Mouse (Mus musculus): ENCODE measurements around the gene Hist1h4c. TPM values are rescaled to one million over a fixed set of nuclear protein-coding genes. Genes with fewer than 3 reads are reported as not detected.
"Not testable (repeated sequence)": the region's sequence is repeated elsewhere in the genome, so short reads cannot be mapped to it uniquely, and the experiment has no call there.

The Hist1h4c gene
- total RNA-seq, 2 experiments from 2014 or later = 49.8 to 61.2 TPM

DNA sequence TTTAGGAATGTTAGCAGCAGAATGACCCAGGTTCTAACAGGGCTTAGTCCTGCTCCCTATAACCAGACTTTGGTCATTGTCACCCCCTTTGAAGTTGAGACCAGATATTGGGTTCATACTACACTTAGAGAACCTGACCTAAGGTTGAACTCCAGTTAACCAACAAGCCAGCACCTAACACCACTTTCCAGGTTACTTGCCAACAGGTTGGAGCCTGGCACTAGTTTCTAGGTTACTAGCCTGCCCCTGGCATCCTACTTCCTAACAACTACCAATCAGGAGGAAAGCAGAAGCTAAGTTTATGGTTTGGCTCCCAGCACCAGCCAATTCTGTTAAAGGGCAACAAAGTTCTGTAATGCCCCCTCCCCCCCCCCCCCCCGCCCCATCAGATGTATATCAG lies 27.0 kb upstream of the Hist1h4c start:
- no peak for DNase-seq
- intact Hi-C loops (cut with DNase I) = no loop called here
- H3K27ac ChIP-seq = no peak overlapping the region
- no peak overlapping the region for H3K4me3 ChIP-seq
- no peak for TF ChIP-seq CTCF (IDR thresholded peaks at IDR 0.05)

DNA sequence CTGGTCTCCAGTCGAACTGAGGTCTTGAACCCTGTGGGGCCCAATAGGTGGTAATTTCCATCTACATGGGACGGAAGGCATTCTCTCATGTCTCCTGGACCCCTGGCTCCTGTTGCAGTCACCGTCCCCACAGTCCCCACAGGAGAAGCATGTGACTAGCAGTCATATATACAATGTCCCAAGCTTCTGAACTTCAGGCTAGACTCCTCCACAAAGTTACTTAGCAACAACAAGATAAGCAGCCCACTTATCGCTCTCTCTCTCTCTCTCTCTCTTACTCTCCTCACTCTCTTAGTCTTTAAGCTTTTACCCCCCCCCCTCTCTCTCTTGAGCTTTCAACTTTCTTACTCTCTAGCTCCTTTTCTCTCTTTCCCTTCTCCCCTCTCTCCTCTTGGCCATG lies 26.0 kb upstream of the Hist1h4c start:
- intact Hi-C loops (cut with DNase I) = no loop called here
- Histone ChIP-seq H3K27ac (no peak overlapping the region), H3K4me3 (no peak overlapping the region)
- TF ChIP-seq CTCF (IDR thresholded peaks at IDR 0.05) = no peak
- no peak for DNase-seq

DNA sequence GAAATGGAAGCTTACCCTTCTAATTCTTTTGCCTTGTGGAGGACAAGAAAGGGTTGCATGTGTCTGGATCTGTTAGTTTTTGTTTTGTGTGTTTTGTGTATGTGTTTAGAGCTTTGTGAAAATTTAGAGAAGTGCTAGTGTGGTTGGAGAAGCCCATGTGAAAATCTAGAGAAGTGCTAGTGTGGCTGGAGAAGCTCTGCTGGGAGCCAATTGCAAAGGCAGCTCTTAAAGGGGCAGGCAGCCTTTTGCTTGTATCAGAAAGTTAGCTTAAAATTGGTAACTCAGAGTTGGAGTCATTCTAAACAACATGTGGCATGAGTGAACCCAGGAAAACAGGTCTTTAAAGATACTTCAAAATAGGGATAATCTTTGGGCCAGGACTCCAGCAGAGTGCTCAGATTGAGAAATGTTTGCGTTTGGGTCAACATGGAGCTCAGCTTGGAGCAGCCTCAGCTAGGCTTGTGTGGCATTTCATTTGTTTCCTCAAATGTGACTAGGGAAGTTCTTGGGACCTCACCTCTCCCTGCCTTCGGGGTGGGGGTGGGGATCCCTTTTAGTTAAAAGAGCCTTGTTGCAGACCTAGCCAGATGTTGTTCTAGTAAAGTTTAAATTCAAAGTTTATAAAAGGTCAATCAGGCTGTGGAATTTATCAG lies 19.5 kb upstream of the Hist1h4c start:
- H3K27ac ChIP-seq; DNase-seq; intact Hi-C loops (cut with DNase I): not testable (repeated sequence)

DNA sequence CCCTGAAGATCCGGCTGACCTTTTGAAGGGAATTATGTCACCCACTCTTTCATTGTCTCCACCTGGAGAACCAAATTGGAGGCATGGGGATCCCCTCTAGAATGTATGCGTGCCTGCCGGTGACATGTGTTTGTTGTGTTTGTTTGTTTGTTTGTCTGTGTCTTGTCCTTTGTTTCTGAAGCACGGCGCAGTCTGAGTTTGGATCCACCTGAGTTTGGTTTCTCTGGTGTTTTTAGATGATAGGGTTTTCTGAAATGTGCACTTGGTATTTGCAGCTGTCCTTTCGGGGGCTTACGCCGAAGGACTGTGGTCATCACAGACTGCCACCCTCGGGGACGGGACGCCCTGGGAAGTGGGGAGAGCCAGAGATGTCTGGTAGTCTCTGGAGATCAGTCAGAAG lies 18.9 kb upstream of the Hist1h4c start:
- Histone ChIP-seq H3K4me3 (no peak overlapping the region), H3K27ac (no peak overlapping the region; the same call in 1 of the 2 replicates)
- no peak for TF ChIP-seq CTCF (IDR thresholded peaks at IDR 0.05)
- intact Hi-C loops (cut with DNase I) = no loop called here
- DNase-seq = no peak

More for the DNA sequence above, 19.5 kb upstream of the Hist1h4c start:
- not testable (repeated sequence) for H3K4me3 ChIP-seq

DNA sequence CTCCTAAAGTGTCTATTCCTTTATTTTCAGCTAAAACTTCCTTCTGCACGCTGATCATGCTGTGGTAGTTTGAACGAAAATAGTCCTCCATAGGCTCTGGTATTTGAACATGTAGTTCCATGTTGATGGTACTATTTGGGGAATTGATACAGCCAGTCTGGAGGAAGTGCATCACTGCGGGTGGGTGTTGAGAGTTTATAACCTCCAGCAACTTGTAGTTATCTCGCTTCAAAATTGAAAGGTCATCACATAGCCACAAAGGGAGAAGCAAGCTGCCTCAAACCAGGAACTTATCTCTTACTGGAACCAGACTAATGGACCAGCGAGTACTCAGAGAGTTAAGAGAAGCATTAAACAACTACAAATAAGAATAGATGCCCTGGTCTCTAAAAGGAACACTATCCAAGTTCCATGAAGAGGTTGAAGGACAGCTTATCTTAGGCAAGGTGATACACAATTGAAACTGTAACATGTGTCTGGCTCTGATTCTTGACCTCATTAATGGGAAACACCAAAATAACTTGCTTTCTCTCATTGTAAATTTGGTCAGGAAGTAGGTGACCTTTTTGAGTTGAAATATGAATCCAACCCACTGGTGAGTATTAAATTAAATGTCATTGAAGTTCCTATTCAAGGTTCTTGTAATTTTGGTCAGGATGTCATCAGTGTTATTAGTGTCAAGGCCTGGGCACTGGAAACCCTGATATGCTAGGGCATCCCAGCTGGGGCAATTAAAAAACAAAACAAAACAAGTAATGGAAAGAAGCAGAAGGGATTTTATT lies 18.2 kb upstream of the Hist1h4c start:
- intact Hi-C loops (cut with DNase I) = no loop called here
- H3K27ac ChIP-seq = peak overlapping the region; percentile 20; the same call in 1 of the 2 replicates
- DNase-seq = no peak
- H3K4me3 ChIP-seq = no peak overlapping the region
- TF ChIP-seq CTCF (IDR thresholded peaks at IDR 0.05) = no peak

DNA sequence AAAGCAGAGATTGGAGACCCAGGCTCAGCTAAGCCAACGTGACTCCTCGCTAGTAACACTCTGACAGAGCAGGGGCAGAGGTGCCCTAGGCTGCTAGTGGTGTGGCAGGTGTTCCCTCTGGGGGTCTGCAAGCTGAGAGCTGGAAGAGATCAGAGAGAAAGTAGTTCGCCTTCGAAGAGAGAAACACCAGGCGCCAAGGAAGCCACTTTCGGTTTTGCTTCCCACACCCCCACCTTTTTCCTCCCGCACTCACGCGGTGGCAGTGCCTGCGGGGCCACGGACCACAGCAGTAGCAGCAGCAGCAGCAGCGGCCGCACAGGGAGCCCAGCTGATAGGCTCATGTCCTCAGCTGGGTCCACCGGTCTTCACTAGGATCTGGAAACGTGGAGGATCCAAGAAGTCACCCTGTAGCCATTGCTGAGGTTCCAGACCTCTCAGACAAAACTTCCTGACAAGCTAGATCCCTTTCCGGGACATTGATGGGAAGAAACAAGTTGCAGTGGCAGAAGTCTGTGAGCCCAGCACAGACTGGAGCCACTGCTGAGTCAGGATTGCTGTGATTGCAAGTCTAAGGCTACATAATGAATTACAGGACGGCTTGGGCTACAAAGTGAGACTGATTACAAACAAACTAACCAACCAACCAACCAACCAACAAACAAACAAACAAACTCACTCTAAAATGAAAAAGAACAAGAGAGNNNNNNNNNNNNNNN lies 12.3 kb upstream of the Hist1h4c start, which contains the start of gene Hfe:
Gene Hfe, minus strand, starts transcription at position 481 of the 716 bp plus-strand sequence.
- Histone ChIP-seq H3K4me3 (peak within 1 kb of the TSS; percentile 89), H3K27ac (peak within 1 kb of the TSS; percentile 94)
- no peak for TF ChIP-seq CTCF (IDR thresholded peaks at IDR 0.05)
- peak; percentile 80 for DNase-seq
- intact Hi-C loops (cut with DNase I) = no loop called here

DNA sequence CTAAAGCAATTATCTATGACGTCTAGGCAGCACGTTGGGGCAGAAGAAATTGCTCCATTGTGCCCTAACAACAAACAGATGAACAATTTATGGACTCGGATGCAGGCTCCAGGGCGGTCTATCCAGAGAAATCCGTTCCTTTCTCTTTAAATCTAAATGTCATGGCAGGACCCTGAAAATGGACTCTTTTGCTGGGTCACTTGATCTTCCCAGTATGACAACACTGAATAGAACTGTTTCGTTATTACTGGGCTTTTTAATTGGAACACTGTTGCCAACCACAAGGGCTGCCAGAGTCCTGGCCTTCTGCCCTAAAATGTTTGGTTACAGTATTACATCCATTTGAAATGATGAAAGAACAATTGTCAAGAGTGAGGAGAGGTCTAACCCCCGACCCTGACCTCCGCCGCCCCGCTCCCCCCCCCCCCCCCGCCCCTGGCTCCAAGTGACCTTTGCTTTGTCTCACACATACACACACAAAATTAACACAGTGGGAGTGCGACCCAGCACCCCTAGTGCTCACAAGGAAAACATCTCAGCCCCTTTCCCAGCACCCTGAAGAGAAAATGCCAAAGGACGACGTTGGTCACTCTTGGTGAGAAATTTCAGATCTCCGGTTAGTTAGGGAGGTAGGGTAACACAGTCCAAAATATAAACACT lies 11.6 kb upstream of the Hist1h4c start:
- DNase-seq = no peak
- Histone ChIP-seq H3K27ac (peak overlapping the region; percentile 94), H3K4me3 (peak overlapping the region; percentile 89)
- TF ChIP-seq CTCF (IDR thresholded peaks at IDR 0.05) = no peak
- intact Hi-C loops (cut with DNase I) = no loop called here

DNA sequence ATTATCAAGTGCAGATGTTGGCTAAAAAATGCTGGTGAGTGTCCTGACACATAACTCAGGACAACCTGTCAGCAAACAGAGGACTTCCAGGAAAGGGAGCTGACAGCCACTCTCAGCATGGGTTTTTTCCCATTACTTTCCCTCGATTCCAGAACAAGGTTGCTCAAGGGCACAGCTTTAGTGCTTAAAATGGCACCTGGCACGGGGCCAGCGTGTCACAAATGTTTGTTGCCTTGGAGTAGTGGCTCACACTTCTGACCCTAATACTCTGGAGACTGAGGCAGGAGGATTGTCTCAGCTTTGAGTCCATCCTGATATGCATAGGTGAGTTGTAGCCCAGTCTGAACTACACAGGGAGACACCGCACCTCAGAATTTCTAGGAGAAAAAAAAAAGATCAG lies 10.4 kb upstream of the Hist1h4c start:
- Histone ChIP-seq H3K27ac (no peak overlapping the region), H3K4me3 (no peak overlapping the region)
- no peak for TF ChIP-seq CTCF (IDR thresholded peaks at IDR 0.05)
- DNase-seq = no peak
- intact Hi-C loops (cut with DNase I) = no loop called here

DNA sequence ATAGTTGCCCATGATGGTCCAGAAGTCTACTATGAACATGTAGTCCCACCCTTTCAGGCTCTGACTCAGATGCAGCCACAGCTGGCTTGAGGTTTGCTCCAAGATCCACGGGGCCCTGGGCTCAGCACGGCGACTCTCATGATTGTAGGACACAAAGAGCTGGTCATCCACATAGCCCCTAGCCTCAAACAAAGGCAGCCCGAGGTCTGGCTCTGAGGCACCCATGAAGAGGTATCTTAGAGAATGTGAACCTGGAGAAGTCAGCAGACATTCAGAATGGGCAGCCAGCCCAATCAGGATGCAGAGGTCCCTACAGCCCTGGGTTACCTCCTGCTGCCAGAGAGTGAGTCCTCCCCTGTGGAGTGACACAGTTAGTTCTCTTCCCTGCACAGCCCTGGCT lies 9.8 kb upstream of the Hist1h4c start:
- intact Hi-C loops (cut with DNase I) = no loop called here
- no peak for DNase-seq
- no peak overlapping the region for H3K4me3 ChIP-seq
- TF ChIP-seq CTCF (IDR thresholded peaks at IDR 0.05) = no peak
- no peak overlapping the region for H3K27ac ChIP-seq

DNA sequence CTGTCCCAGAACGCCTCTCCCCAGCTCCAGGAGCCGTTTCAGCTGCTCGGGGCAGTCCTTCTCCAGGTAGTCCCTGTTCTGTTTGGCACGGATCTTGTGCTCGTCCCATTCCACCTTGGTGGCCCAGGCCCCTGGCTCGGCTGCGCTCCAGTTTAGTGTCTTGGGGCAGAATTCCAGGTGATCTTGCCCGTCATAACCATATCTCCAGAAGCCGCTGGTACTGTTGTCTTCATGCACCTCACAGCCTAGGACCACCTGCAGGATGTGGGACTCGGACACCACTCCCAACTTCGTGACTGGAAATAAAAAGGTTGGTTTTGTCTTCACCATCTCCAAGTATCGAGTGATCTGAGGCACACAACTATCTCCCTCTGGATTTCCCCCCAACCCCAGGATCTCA lies 8.5 kb upstream of the Hist1h4c start:
- TF ChIP-seq CTCF (IDR thresholded peaks at IDR 0.05) = no peak
- Histone ChIP-seq H3K27ac (no peak overlapping the region; the same call in 1 of the 2 replicates), H3K4me3 (no peak overlapping the region)
- intact Hi-C loops (cut with DNase I) = no loop called here
- DNase-seq = no peak

DNA sequence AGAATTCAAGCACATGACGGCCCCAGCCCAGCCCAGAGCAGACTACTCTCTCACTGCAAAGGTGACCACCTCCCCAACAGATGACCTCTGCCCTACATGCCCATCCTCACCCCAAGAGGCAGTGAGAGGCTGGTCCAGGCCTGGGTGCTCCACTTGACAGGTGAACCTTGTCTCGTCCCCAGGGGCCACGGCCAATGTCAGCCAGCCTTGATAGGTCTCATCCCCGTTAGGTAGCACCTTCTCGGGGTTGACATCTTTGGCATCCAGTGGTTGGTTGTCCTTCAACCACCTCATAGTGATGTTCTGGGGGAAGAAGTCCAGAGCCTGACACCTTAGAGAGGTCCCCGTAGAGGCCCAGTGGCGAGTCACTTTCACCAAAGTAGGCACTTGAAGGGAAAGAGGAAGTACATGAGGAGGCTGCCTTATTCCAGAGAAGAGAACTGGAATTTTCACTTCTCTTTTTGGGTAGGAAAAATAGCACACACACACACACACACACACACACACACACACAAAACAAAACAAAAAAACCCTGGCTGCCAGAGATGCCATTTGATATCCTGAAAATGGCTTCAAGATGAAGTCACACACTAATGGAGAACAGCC lies 7.6 kb upstream of the Hist1h4c start:
- no peak for DNase-seq
- TF ChIP-seq CTCF (IDR thresholded peaks at IDR 0.05) = no peak
- intact Hi-C loops (cut with DNase I) = no loop called here
- H3K27ac ChIP-seq = no peak overlapping the region
- H3K4me3 ChIP-seq = no peak overlapping the region

DNA sequence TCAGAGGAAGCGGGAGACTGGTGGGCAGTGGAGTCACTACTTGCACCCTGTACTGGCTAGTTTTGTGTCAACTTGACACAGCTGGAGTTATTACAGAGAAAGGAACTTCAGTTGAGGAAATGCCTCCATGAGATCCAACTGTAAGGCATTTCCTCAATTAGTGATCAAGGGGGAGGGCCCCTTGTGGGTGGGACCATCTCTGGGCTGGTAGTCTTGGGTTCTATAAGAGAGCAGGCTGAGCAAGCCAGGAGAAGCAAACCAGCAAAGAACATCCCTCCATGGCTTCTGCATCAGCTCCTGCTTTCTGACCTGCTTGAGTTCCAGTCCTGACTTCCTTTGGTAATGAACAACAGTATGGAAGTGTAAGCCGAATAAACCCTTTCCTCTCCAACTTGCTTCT lies 4.5 kb upstream of the Hist1h4c start:
- H3K27ac ChIP-seq = peak overlapping the region; percentile 49; the same call in 1 of the 2 replicates
- H3K4me3 ChIP-seq; DNase-seq; intact Hi-C loops (cut with DNase I): not testable (repeated sequence)

Measured in gastrocnemius, adult 2 months (tissue).